Mouse (Mus musculus): ENCODE measurements around the gene Meis1.
A peak's percentile ranks its signal among the peaks of the same experiment; 100 is the strongest.

Meis1 gene

GRCm38 (mm10) chr11:18876886-18877625 is 141.7 kb downstream of the Meis1 start:
- peak in 1 of 2 experiments; percentile 13 for DNase-seq (ENCODE audit: low spot score in 2 of 2)

- no peak for DNase-seq (ENCODE audit: low spot score in 2 of 2)
Measured at GRCm38 (mm10) chr11:18875911-18876885, 142.6 kb downstream of the Meis1 start.

- DNase-seq (ENCODE audit: low spot score in 2 of 2), result no peak
Measured at GRCm38 (mm10) chr11:18875001-18875902, 143.5 kb downstream of the Meis1 start.

- DNase-seq (ENCODE audit: low spot score in 2 of 2), result no peak
Measured at GRCm38 (mm10) chr11:18874278-18875000, 144.3 kb downstream of the Meis1 start.

GRCm38 (mm10) chr11:18873451-18874277 is 145.1 kb downstream of the Meis1 start:
- no peak for DNase-seq (ENCODE audit: low spot score in 2 of 2)

- no peak for DNase-seq (ENCODE audit: low spot score in 2 of 2)
Measured at GRCm38 (mm10) chr11:18872793-18873192, 146.0 kb downstream of the Meis1 start.

GRCm38 (mm10) chr11:18872118-18872751 is 146.6 kb downstream of the Meis1 start:
- no peak for DNase-seq (ENCODE audit: low spot score in 2 of 2)

GRCm38 (mm10) chr11:18871170-18872081 is 147.4 kb downstream of the Meis1 start:
- DNase-seq (ENCODE audit: low spot score in 2 of 2), result no peak

GRCm38 (mm10) chr11:18870121-18870931 is 148.5 kb downstream of the Meis1 start:
- DNase-seq (ENCODE audit: low spot score in 2 of 2), result no peak

GRCm38 (mm10) chr11:18869429-18869969 is 149.3 kb downstream of the Meis1 start:
- DNase-seq (ENCODE audit: low spot score in 2 of 2), result no peak

GRCm38 (mm10) chr11:18867665-18868064 is 151.1 kb downstream of the Meis1 start:
- DNase-seq (ENCODE audit: low spot score in 2 of 2), result no peak

- DNase-seq (ENCODE audit: low spot score in 2 of 2), result no peak
Measured at GRCm38 (mm10) chr11:18866198-18866836, 152.5 kb downstream of the Meis1 start.

- DNase-seq (ENCODE audit: low spot score in 2 of 2), result no peak
Measured at GRCm38 (mm10) chr11:18850772-18851171, 168.0 kb downstream of the Meis1 start.

GRCm38 (mm10) chr11:18847650-18848049 is 171.1 kb downstream of the Meis1 start:
- DNase-seq (ENCODE audit: low spot score in 2 of 2), result no peak

- DNase-seq (ENCODE audit: low spot score in 2 of 2), result no peak
Measured at GRCm38 (mm10) chr11:18846472-18846871, 172.3 kb downstream of the Meis1 start.

GRCm38 (mm10) chr11:18845900-18846299 is 172.9 kb downstream of the Meis1 start:
- DNase-seq (ENCODE audit: low spot score in 2 of 2), result no peak

GRCm38 (mm10) chr11:18845466-18845865 is 173.3 kb downstream of the Meis1 start:
- no peak for DNase-seq (ENCODE audit: low spot score in 2 of 2)
